Mouse (Mus musculus) liver, embryonic 14.5 days (tissue): ENCODE measurements around the gene Samd14. TPM values are rescaled to one million over a fixed set of nuclear protein-coding genes. Genes with fewer than 3 reads are reported as not detected.

ENCODE experiments used
- ATAC-seq: fragments of 200-750 bp; cut with Nextera tagmentation; 2 replicates; pipeline ENCODE4 v1.8.0; 2017; ENCODE audit warnings: moderate number of reproducible peaks, mild to moderate bottlenecking, moderate library complexity; ENCODE audit not compliant: insufficient read depth
- DNase-seq, 3 experiments: peaks; one replicate each; pipeline ENCODE4 v3.0.0-alpha.2; 2012 to 2013; ENCODE audit warnings: low read depth in 3 of 3, low spot score in 3 of 3
- H3K27ac ChIP-seq: fragments of 300-500 bp; sonication (generic); 2 replicates; pipeline ENCODE4 v1.5.1; 2014; ENCODE audit warnings: moderate library complexity, mild to moderate bottlenecking, control low read depth, inconsistent platforms
- H3K27me3 ChIP-seq: fragments of 300-500 bp; sonication (generic); 2 replicates; pipeline ENCODE4 v1.6.1; 2014; ENCODE audit warnings: mild to moderate bottlenecking, low read length, moderate library complexity; ENCODE audit not compliant: control insufficient read depth, insufficient read depth
- H3K36me3 ChIP-seq: fragments of 300-500 bp; sonication (generic); replicated peaks from 2 replicates; pipeline ENCODE4 v1.6.1; 2014; ENCODE audit warnings: low read depth; ENCODE audit not compliant: control insufficient read depth, insufficient read depth
- H3K4me1 ChIP-seq, 2 experiments: fragments of 200-500 bp in 1 of 2; fragments of 300-500 bp in 1 of 2; sonication (generic) in 1 of 2; replicated peaks; 2 replicates each; pipeline ENCODE4 v1.6.1; 2012 to 2014; ENCODE audit warnings: antibody characterized with exemption in 1 of 2, inconsistent platforms in 1 of 2, low read length in 1 of 2; ENCODE audit not compliant: control insufficient read depth in 2 of 2, insufficient read depth in 2 of 2
- H3K4me2 ChIP-seq: fragments of 300-500 bp; sonication (generic); 2 replicates; pipeline ENCODE4 v1.6.1; 2014; ENCODE audit warnings: low read depth, mild to moderate bottlenecking, control low read depth, moderate library complexity
- H3K4me3 ChIP-seq, 2 experiments: fragments of 200-500 bp in 1 of 2; fragments of 300-500 bp in 1 of 2; sonication (generic) in 1 of 2; 2 replicates each; pipeline ENCODE4 v1.5.1; 2012 to 2014; ENCODE audit warnings: low read depth in 2 of 2, low read length in 2 of 2, mild to moderate bottlenecking in 2 of 2, control low read depth in 1 of 2, inconsistent platforms in 1 of 2, moderate library complexity in 1 of 2; ENCODE audit not compliant: insufficient read depth in 1 of 2
- H3K9ac ChIP-seq: fragments of 300-500 bp; sonication (generic); replicated peaks from 2 replicates; pipeline ENCODE4 v1.6.1; 2014; ENCODE audit warnings: mild to moderate bottlenecking, control low read depth, moderate library complexity
- H3K9me3 ChIP-seq: fragments of 300-500 bp; sonication (generic); 2 replicates; pipeline ENCODE4 v1.6.1; 2016; ENCODE audit warnings: low read length, mixed read lengths; ENCODE audit not compliant: control insufficient read depth
- CTCF ChIP-seq: IDR thresholded peaks from 2 replicates; pipeline ENCODE4 v1.5.1; 2016; ENCODE audit warnings: antibody characterized with exemption, low read depth, control low read depth
- EP300 ChIP-seq: IDR thresholded peaks from 2 replicates; pipeline ENCODE4 v1.6.1; 2016; ENCODE audit warnings: antibody characterized with exemption, low read depth
- WGBS: fragments of 180-500 bp; shearing (Covaris S2); extraction: QIAGEN DNeasy Blood & Tissue Kit; methylation state at CpG from one replicate; pipeline ENCODE4 v1.1.7; 2014; ENCODE audit not compliant: insufficient replicate concordance; 5-methylcytosine and 5-hydroxymethylcytosine counted together
- polyA plus RNA-seq, 2 experiments: library from polyadenylated mRNA; depleted of rRNA in 1 of 2; stranded (reverse) in 1 of 2; unstranded in 1 of 2; fragments of >200 nt; fragmentation: Nextera tagmentation in 1 of 2; extraction: Ambion mirVana in 1 of 2; gene quantifications; 2 replicates each; pipeline versions ENCODE4 v1.2.1 to v1.2.3; 2012 to 2014

Samd14 gene
- polyA plus RNA-seq, 2 experiments = 24.7 to 33.1 TPM

GRCm38 (mm10) chr11:94992480-94992753 is 17.3 kb upstream of the Samd14 start:
- H3K4me1 ChIP-seq = peaks cover 62 to 67% of the 10 kb centered on the region in 2 experiments
- WGBS = under 1% methylated on average over 20 of the region's 20 CpGs

DNA sequence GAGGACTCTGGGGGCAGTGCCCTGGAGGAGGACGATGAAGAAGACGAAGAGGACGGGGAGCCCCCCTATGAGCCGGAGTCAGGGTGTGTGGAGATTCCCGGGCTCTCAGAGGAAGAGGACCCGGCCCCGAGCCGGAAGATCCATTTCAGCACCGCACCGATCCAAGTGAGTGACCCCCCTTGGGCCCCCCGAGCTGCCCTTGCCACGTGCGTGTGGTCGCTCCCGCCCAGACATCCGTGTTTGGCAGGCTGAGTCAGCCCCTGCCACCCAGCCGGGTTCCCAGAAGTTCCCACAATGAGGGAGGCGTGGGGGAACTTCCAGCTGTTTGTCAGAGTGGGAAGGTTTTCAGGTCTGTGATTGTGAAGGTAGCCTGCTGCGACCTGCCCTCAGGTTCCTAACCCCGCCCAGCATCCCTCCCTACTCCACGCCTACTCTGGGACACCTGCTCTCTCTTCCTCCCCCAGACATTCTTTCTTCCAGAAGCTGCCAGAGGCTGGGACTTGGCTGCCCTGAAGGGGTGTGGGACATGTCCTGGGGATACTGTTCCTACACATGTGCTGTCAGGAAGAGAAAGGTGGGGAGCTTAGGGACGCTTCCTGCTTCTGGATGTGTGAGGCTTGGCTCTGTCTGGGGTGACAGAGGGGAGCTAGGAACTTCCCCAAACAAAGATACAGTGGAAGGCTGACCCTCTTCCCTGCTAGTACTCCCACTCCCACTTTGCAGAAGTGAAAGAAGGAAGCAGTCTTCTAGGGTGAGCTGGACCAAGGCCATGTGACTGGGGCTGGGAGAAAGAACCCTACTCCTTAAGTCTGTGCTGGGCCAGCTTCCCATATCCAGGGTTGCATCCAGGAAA is 16.7 kb upstream of the Samd14 start:
- Histone ChIP-seq H3K9ac (peak overlapping the region; percentile 96), H3K9me3 (no peaks in the 10 kb centered on the region), H3K27ac (peak overlapping the region; percentile 41; the same call in 1 of the 2 replicates), H3K4me3 (peak overlapping the region; percentile 63 to 96), H3K4me2 (peak overlapping the region; percentile 82), H3K27me3 (no peaks in the 10 kb centered on the region), H3K36me3 (peaks cover 13% of the 10 kb centered on the region), H3K4me1 (peaks cover 60 to 67% of the 10 kb centered on the region in 2 experiments)
- no peak for ATAC-seq
- TF ChIP-seq EP300 = no peak
- no peak for TF ChIP-seq CTCF
- no peak for DNase-seq
- WGBS = 2% methylated on average over 22 of the region's 22 CpGs

More at GRCm38 (mm10) chr11:94992480-94992753, 17.3 kb upstream of the Samd14 start:
- H3K36me3 ChIP-seq = peaks cover 13% of the 10 kb centered on the region
- peak overlapping the region; percentile 41 for H3K27ac ChIP-seq
- no peaks in the 10 kb centered on the region for H3K9me3 ChIP-seq
- H3K9ac ChIP-seq = peak overlapping the region; percentile 96
- DNase-seq (no peak), ATAC-seq (no peak)
- H3K4me3 ChIP-seq = peak overlapping the region; percentile 63 to 96
- H3K27me3 ChIP-seq = no peaks in the 10 kb centered on the region
- no peak for TF ChIP-seq EP300
- no peak for TF ChIP-seq CTCF
- H3K4me2 ChIP-seq = peak overlapping the region; percentile 82

DNA sequence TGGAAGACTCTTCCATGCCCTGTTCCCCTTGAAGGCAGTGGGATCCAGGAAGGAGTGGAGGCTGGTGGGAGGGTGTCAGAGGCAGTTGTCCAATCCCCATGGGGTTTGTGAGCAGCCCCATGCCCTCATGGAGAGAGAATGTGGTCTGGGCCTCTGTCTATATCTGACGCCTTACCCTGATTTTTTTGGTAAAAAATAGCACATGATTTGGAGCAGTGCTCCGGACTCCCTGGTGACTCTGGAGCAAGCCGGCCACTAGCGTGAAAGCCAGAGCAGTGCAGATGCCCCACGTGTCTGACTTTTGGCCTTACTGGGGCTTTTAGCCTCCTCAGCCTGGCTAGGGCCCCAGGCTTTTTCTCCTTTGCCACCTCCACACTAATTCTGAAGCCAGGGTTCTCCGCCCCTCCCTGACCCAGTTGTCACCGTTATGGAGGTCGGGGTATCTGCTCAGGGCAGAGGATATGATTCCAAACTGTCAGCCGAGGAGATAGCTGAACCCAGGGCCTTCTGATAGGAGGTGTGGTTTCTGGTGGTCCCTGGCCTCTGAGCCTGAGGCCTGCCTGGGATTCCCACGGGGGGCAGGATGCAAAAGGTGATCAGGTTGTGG is 15.4 kb upstream of the Samd14 start:
- Histone ChIP-seq H3K36me3 (peaks cover 19% of the 10 kb centered on the region), H3K4me3 (peak overlapping the region; percentile 63 to 96), H3K4me1 (peaks cover 55 to 66% of the 10 kb centered on the region in 2 experiments), H3K4me2 (peak overlapping the region; percentile 82), H3K9me3 (no peaks in the 10 kb centered on the region), H3K27me3 (no peaks in the 10 kb centered on the region), H3K27ac (peak overlapping the region; percentile 54), H3K9ac (peak overlapping the region; percentile 96)
- ATAC-seq = no peak
- WGBS = 14% methylated on average over 10 of the region's 10 CpGs
- TF ChIP-seq EP300 (0 out of 2 replicates have a peak, but pooled peaks have one; percentile 45), CTCF (no peak)
- no peak for DNase-seq

GRCm38 (mm10) chr11:94994947-94995772 is 14.5 kb upstream of the Samd14 start:
- Histone ChIP-seq H3K27me3 (no peaks in the 10 kb centered on the region), H3K9ac (peak overlapping the region; percentile 96), H3K4me2 (peak overlapping the region; percentile 82), H3K36me3 (peaks cover 21% of the 10 kb centered on the region), H3K9me3 (no peaks in the 10 kb centered on the region), H3K4me1 (peaks cover 50 to 66% of the 10 kb centered on the region in 2 experiments), H3K4me3 (peak overlapping the region; percentile 63 to 96), H3K27ac (peak overlapping the region; percentile 54)
- 47% methylated on average over 11 of the region's 11 CpGs for WGBS
- TF ChIP-seq CTCF = no peak
- TF ChIP-seq EP300 = no peak
- DNase-seq (no peak), ATAC-seq (no peak)
